Mouse (Mus musculus) ES-Bruce4 (cell line): ENCODE results near the gene Trh. TPM values are rescaled to one million over a fixed set of nuclear protein-coding genes. Genes with fewer than 3 reads are reported as not detected.

Source experiments
- H3K27ac ChIP-seq: 2 replicates; pipeline ENCODE4 v1.5.1; 2012; ENCODE audit warnings: low read length, inconsistent platforms; ENCODE audit not compliant: insufficient read depth
- H3K27me3 ChIP-seq: 2 replicates; pipeline ENCODE4 v1.6.1; 2012; ENCODE audit warnings: mild to moderate bottlenecking, low read length, inconsistent platforms; ENCODE audit not compliant: control insufficient read depth, poor library complexity, insufficient read depth, severe bottlenecking
- H3K36me3 ChIP-seq: 2 replicates; pipeline ENCODE4 v1.6.1; 2012; ENCODE audit warnings: inconsistent platforms, mild to moderate bottlenecking, low read length, moderate library complexity; ENCODE audit not compliant: control insufficient read depth, poor library complexity, insufficient read depth, severe bottlenecking
- H3K4me1 ChIP-seq: one replicate; pipeline ENCODE4 v1.8.1; 2011; ENCODE audit warnings: low read length; ENCODE audit not compliant: control insufficient read depth, insufficient read depth
- H3K4me3 ChIP-seq: 2 replicates; pipeline ENCODE4 v1.5.1; 2011; ENCODE audit warnings: low read depth, mild to moderate bottlenecking, low read length
- H3K9ac ChIP-seq: 2 replicates; pipeline ENCODE4 v1.6.1; 2012; ENCODE audit warnings: low read depth, mild to moderate bottlenecking, inconsistent platforms; ENCODE audit not compliant: poor library complexity, severe bottlenecking
- H3K9me3 ChIP-seq: replicated peaks from 2 replicates; pipeline ENCODE4 v1.6.1; 2012; ENCODE audit warnings: mild to moderate bottlenecking, low read length, inconsistent platforms; ENCODE audit not compliant: control insufficient read depth, poor library complexity, insufficient read depth, severe bottlenecking
- CTCF ChIP-seq: IDR thresholded peaks from one replicate; pipeline ENCODE4 v1.8.1; 2011; ENCODE audit warnings: low read depth, low read length
- EP300 ChIP-seq: IDR thresholded peaks from 2 replicates; pipeline ENCODE4 v1.6.1; 2011; ENCODE audit warnings: low read depth, low read length; ENCODE audit not compliant: insufficient read depth
- POLR2A ChIP-seq: IDR thresholded peaks from one replicate; pipeline ENCODE4 v1.8.1; 2011; ENCODE audit warnings: low read length; ENCODE audit not compliant: insufficient read depth
- polyA plus RNA-seq: library from polyadenylated mRNA; stranded (reverse); fragments of >200 nt; gene quantifications from 2 replicates; pipeline ENCODE4 v1.2.4, GENCODE M21; 2011; ENCODE audit warnings: low read depth; ENCODE audit not compliant: missing spikeins, insufficient read depth, insufficient read length

Trh gene
- polyA plus RNA-seq, 1 experiment, result 163 TPM

DNA sequence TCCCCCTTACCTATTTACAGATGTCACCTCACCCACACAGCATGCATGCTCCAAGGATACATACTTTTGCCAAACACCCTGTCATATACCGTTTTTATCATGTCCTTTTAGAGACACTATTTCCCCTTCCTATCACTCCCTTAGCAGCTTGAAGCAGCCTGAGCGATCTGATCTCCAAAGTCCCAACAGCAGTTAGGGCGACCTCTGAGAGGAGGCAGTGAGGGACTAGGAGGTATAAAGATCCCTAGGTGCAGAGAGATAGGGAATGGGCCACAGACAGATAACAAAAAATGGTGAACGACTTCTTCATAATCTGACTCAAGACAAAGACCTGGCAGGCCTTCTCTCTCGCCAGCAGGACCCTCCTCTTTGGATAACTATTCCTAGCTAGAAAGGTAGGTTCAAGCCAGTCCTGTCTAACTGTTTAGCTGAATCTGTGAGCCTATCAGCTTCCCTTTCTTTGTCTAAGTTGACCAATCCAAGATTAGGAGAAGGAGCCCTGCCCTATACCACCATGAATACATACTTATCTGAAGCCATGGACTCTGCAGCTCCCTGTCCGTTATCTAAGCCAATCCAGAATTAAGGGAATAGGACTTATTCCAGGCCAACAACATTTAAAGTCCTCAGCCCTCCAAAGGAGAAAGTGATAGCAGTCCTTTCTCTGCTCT, 29.3 kb upstream of the Trh start:
- TF ChIP-seq EP300, result no peak
- TF ChIP-seq CTCF, result no peak
- no peak for TF ChIP-seq POLR2A
- Histone ChIP-seq H3K4me1 (no peaks in the 10 kb centered on the region), H3K36me3 (no peaks in the 10 kb centered on the region), H3K27me3 (no peaks in the 10 kb centered on the region), H3K9me3 (no peaks in the 10 kb centered on the region), H3K9ac (no peak overlapping the region), H3K27ac (no peak overlapping the region), H3K4me3 (no peak overlapping the region)

- H3K27ac ChIP-seq, result no peak overlapping the region
- no peaks in the 10 kb centered on the region for H3K9me3 ChIP-seq
- no peak overlapping the region for H3K9ac ChIP-seq
- no peaks in the 10 kb centered on the region for H3K27me3 ChIP-seq
- TF ChIP-seq POLR2A, result no peak
- TF ChIP-seq EP300, result no peak
- TF ChIP-seq CTCF, result no peak
- H3K4me3 ChIP-seq, result no peak overlapping the region
- no peaks in the 10 kb centered on the region for H3K4me1 ChIP-seq
- no peaks in the 10 kb centered on the region for H3K36me3 ChIP-seq
Measured at GRCm38 (mm10) chr6:92272601-92273000, 28.2 kb upstream of the Trh start.

DNA sequence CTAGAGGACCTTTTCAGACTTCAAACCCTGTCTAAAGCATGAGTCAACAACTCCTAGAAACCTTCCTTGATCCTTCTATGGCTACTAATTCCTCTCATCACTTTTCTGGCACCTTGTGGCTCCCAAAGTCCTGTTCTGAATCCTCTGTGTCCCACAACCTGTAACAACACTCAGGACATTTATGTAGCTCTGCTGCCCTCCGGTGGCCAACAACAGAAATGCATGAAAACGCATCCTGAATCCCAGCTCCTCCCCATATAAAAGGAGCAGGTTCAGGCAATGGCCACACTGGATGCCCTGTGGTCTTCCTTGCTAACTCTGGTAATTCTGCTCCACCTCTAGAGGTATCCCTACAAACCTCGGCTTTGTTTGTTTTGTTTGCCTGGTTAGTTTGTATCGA, 24.6 kb upstream of the Trh start:
- TF ChIP-seq CTCF (peak; percentile 66), POLR2A (no peak), EP300 (no peak)
- no peaks in the 10 kb centered on the region for H3K27me3 ChIP-seq
- no peak overlapping the region for H3K4me3 ChIP-seq
- no peaks in the 10 kb centered on the region for H3K4me1 ChIP-seq
- H3K9me3 ChIP-seq, result no peaks in the 10 kb centered on the region
- H3K9ac ChIP-seq, result no peak overlapping the region
- no peaks in the 10 kb centered on the region for H3K36me3 ChIP-seq
- H3K27ac ChIP-seq, result no peak overlapping the region

DNA sequence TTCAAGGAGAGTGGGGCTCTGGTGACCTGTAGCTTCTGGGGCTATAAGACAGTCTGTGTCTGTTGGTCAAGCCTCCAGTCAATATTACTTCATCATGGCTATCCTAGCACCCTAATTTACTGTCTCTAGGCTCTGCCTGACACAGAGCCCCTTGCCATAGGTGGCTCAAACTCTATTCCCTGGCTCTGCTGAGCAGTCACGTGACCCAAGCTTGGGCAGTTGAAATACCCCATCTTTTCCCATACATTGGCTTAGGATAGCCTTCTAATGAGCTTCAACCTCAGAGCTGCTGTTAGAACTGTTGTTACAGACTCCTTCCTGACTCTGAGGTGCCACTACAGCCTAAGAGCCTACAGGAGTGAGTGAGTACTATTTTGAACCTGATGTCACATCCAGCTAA, 23.6 kb upstream of the Trh start:
- H3K9ac ChIP-seq, result no peak overlapping the region
- no peaks in the 10 kb centered on the region for H3K27me3 ChIP-seq
- no peaks in the 10 kb centered on the region for H3K36me3 ChIP-seq
- no peak overlapping the region for H3K4me3 ChIP-seq
- no peaks in the 10 kb centered on the region for H3K9me3 ChIP-seq
- no peaks in the 10 kb centered on the region for H3K4me1 ChIP-seq
- no peak overlapping the region for H3K27ac ChIP-seq
- TF ChIP-seq POLR2A (no peak), CTCF (no peak), EP300 (no peak)

GRCm38 (mm10) chr6:92261162-92261843, 16.9 kb upstream of the Trh start:
- no peak overlapping the region for H3K27ac ChIP-seq
- TF ChIP-seq EP300 (no peak), POLR2A (no peak), CTCF (no peak)

GRCm38 (mm10) chr6:92255346-92255745, 10.9 kb upstream of the Trh start:
- Histone ChIP-seq H3K9me3 (peaks cover 5% of the 10 kb centered on the region; the same call in 1 of the 2 replicates), H3K9ac (no peak overlapping the region), H3K27ac (no peak overlapping the region), H3K4me1 (no peaks in the 10 kb centered on the region), H3K27me3 (no peaks in the 10 kb centered on the region), H3K36me3 (no peaks in the 10 kb centered on the region), H3K4me3 (no peak overlapping the region)
- TF ChIP-seq EP300 (no peak), POLR2A (no peak), CTCF (no peak)

More at GRCm38 (mm10) chr6:92261162-92261843, 16.9 kb upstream of the Trh start:
- no peaks in the 10 kb centered on the region for H3K9me3 ChIP-seq
- H3K27me3 ChIP-seq, result no peaks in the 10 kb centered on the region
- H3K4me3 ChIP-seq, result no peak overlapping the region
- no peak overlapping the region for H3K9ac ChIP-seq
- H3K4me1 ChIP-seq, result no peaks in the 10 kb centered on the region
- no peaks in the 10 kb centered on the region for H3K36me3 ChIP-seq
